Mouse (Mus musculus): ENCODE measurements around the gene Otogl. TPM values are rescaled to one million over a fixed set of nuclear protein-coding genes. Genes with fewer than 3 reads are reported as not detected.

The Otogl gene
- polyA plus RNA-seq, 1 experiment from 2014 or later = 0.02 TPM

- 61% methylated on average over 6 of the region's 6 CpGs for WGBS (ENCODE audit: insufficient replicate concordance)
- no peaks in the 10 kb centered on the region for H3K4me1 ChIP-seq (replicated peaks)
- no peaks in the 10 kb centered on the region for H3K9me3 ChIP-seq (replicated peaks)
- no peak overlapping the region for H3K4me2 ChIP-seq
- ATAC-seq (ENCODE audit: low read depth) = no peak
- no peaks in the 10 kb centered on the region for H3K27me3 ChIP-seq
- no peak overlapping the region for H3K9ac ChIP-seq
- H3K4me3 ChIP-seq (replicated peaks) = no peak overlapping the region
- no peaks in the 10 kb centered on the region for H3K36me3 ChIP-seq
- DNase-seq = no peak
- no peak overlapping the region for H3K27ac ChIP-seq
These were observed 174.2 kb downstream of the Otogl start for GRCm38 (mm10) chr10:107737743-107738142.

- Histone ChIP-seq H3K4me1 (replicated peaks) (no peaks in the 10 kb centered on the region), H3K9ac (no peak overlapping the region), H3K27me3 (no peaks in the 10 kb centered on the region), H3K9me3 (replicated peaks) (no peaks in the 10 kb centered on the region), H3K4me3 (replicated peaks) (no peak overlapping the region), H3K27ac (no peak overlapping the region), H3K36me3 (no peaks in the 10 kb centered on the region), H3K4me2 (no peak overlapping the region)
- 66% methylated on average over 7 of the region's 7 CpGs for WGBS (ENCODE audit: insufficient replicate concordance)
- ATAC-seq (ENCODE audit: low read depth) = no peak
- no peak for DNase-seq
These were observed 176.5 kb downstream of the Otogl start for GRCm38 (mm10) chr10:107735448-107735847.

GRCm38 (mm10) chr10:107734327-107734726, 177.6 kb downstream of the Otogl start:
- Histone ChIP-seq H3K9ac (no peak overlapping the region), H3K4me3 (replicated peaks) (no peak overlapping the region), H3K4me1 (replicated peaks) (no peaks in the 10 kb centered on the region), H3K27ac (no peak overlapping the region), H3K9me3 (replicated peaks) (no peaks in the 10 kb centered on the region), H3K4me2 (no peak overlapping the region), H3K36me3 (no peaks in the 10 kb centered on the region), H3K27me3 (no peaks in the 10 kb centered on the region)
- no peak for ATAC-seq (ENCODE audit: low read depth)
- DNase-seq = no peak

- no peak for DNase-seq
- ATAC-seq (ENCODE audit: low read depth) = no peak
- no peak overlapping the region for H3K9ac ChIP-seq
- no peak overlapping the region for H3K27ac ChIP-seq
- no peaks in the 10 kb centered on the region for H3K36me3 ChIP-seq
- H3K4me2 ChIP-seq = no peak overlapping the region
- H3K4me1 ChIP-seq (replicated peaks) = no peaks in the 10 kb centered on the region
- H3K27me3 ChIP-seq = no peaks in the 10 kb centered on the region
- 50% methylated on average over 7 of the region's 7 CpGs for WGBS (ENCODE audit: insufficient replicate concordance)
- H3K4me3 ChIP-seq (replicated peaks) = no peak overlapping the region
- H3K9me3 ChIP-seq (replicated peaks) = no peaks in the 10 kb centered on the region
These were observed 186.3 kb downstream of the Otogl start for GRCm38 (mm10) chr10:107725631-107726030.

GRCm38 (mm10) chr10:107719806-107720205, 192.1 kb downstream of the Otogl start, which contains the start of gene Ptprq:
Gene Ptprq (minus strand): TSS chr10:107720051.
- Histone ChIP-seq H3K9me3 (replicated peaks) (no peaks in the 10 kb centered on the region), H3K27ac (no peak within 1 kb of the TSS), H3K27me3 (no peaks in the 10 kb centered on the region), H3K36me3 (no peaks in the 10 kb centered on the region), H3K9ac (no peak within 1 kb of the TSS), H3K4me2 (no peak within 1 kb of the TSS), H3K4me1 (replicated peaks) (no peaks in the 10 kb centered on the region), H3K4me3 (replicated peaks) (no peak within 1 kb of the TSS)
- 65% methylated on average over 1 of the region's 1 CpGs for WGBS (ENCODE audit: insufficient replicate concordance)
- ATAC-seq (ENCODE audit: low read depth) (no peak), DNase-seq (no peak)

Other genes starting within 250 kb of the Otogl start
- gene Ptprq, start 192.1 kb downstream of the Otogl start, polyA plus RNA-seq (2015; fragmentation: Nextera tagmentation; extraction: Ambion mirVana) = not detected in 2 replicates

All from liver, embryonic 13.5 days (tissue).